Mouse (Mus musculus) erythroblast, embryonic 14.5 days (primary cell): Measurements from ENCODE around the gene Fam49a.

Source experiments
- GATA1 ChIP-seq: IDR thresholded peaks from 2 replicates; pipeline ENCODE4 v1.6.1; 2012; ENCODE audit warnings: low read length, inconsistent platforms, mixed read lengths
- TAL1 ChIP-seq: IDR thresholded peaks from 3 replicates; pipeline ENCODE4 v1.6.1; 2012; ENCODE audit warnings: low read length, inconsistent platforms, mixed read lengths

GRCm38 (mm10) chr12:12275124-12275779, 13.3 kb downstream of the Fam49a start:
- TF ChIP-seq TAL1 (no peak), GATA1 (no peak)
